Mouse (Mus musculus): Measurements from ENCODE around the gene Specc1l.

Specc1l gene

DNA sequence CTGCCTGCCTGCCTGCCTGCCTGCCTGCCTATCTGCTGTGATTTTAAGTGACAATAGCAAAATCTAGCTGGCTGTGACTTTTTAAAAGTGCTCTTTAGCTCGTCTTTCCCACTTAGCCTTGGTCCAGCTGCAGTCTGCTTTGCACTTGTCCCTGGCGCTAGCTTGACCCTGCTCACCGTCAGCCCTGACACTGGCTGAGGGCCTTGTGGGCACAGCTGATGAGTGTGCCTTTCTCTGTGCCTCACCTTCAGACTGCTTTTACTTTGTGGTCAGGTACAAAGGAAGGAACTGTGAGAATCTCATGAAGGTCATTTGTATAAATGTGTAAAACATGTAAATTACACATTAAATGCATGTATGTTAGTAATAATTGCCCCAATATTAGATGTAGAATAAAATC, 12.3 kb downstream of the Specc1l start:
- no peak for DNase-seq (ENCODE audit: low spot score in 2 of 2)

DNA sequence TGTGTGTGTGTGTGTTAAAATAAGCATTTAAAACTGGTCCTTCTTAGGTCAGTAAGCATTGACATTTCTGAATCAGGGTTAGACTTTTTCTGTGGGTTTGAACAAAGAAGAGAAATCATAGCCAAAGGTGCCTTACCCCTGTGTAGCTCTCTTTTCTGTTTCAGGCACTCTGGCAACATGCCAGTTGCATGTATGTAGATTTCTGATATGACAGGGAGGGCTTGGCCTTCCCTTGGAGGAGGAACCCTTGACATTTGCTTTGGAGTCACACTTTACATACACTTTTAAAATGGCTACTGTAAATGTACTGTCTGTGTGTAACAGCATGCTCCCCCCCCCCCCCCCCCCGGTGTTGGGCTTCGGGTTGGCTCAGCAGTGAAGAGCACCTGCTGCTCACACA, 12.8 kb downstream of the Specc1l start:
- DNase-seq (ENCODE audit: low spot score in 2 of 2), result no peak

DNA sequence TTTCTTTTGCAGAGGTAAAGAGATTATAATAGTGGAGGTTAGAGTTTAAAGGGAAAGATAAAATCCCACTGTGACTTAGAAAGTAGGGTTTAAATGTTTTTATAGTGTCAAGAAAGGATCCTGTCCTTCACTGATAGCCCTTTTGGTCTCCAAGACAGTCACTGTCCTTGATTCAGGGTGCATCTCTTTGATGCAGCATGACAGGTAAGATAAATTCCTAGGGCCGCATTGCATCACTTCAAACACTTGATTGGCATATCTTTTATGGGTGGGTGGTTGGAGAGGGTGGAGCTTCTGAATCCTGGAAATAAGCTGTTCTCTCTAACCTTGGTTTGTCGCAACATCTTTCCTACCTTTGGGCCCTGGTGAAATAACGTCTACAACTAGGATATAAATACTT, 15.5 kb downstream of the Specc1l start:
- no peak for DNase-seq (ENCODE audit: low spot score in 2 of 2)

DNA sequence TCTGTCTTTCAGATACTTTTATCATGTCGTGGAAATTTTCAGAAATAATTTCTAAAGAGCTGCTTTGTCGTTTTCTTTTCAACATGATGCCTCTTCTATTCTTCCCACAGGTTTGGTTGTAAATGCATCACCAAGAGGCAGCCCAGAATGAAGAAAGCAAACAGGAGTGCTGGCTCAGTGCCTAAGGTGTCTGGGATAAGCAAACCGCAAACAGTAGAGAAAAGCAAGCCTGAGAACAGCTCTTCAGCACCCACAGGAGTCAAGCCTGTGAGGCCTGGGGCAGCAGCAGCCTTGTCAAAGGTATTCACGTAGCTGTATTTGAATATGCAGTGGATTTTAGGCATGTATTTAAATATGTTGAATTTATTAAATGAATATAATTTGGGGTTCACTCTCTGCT, 18.7 kb downstream of the Specc1l start:
- DNase-seq (ENCODE audit: low spot score in 2 of 2), result no peak

DNA sequence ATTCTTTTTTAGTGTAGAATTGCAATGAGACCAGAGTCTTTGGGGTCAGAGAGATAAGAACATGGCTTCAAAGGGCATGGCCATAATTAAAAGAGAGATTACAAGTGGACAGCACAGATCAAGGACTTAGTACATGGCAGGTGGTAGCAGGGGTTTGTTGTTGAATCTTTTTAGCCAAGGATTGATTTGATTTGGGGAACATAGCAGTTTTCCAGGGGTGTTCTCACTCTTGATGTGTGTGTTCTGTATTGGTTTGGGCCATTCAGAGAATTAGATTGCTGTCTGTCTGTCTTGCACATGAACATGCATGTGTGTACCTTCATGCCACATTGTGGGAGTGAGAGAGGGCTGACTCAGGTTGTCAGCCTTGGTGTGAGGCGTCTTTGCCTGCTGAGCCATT, 20.0 kb downstream of the Specc1l start:
- no peak for DNase-seq (ENCODE audit: low spot score in 2 of 2)

DNA sequence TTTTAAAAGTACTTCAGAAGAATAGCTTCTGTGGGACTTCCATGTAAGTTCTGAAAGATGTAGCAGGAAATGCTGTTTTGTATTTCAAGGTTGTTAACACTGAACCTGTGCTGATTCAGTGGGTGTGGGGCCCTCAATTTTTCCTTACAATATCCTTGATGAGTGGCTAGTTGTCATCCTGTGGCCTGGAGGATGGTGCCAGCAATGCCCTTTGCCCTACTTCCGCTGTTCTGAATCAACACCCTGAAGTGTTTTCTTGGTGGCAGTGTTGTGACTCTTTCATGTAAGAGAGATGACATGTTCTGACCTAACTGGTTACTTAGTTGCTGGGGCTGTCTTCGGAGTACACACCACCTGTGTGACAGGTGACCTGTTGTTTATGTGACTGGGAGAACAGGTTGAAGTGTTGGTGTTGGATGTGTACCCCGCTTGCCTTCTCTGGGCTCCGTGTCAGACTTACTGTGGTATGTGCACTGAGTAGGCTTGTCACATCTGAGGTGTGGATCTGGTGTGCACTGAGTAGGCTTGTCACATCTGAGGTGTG, 20.8 kb downstream of the Specc1l start:
- no peak for DNase-seq (ENCODE audit: low spot score in 2 of 2)

DNA sequence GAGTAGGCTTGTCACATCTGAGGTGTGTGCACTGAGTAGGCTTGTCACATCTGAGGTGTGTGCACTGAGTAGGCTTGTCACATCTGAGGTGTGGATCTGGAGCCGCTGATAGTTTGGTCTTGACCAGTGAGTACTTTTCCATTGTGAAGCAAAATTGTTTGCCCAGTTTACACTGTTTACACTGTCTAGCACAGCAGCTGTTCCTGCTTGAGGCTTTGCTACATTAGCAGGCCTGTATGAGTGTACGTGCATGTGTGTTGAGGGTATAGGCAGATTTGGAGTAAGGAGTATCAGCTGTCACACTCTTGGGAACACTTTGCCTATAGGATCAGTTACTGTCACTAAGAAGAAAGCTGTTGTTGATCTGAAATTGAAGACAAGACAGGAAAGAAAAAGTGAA, 21.6 kb downstream of the Specc1l start:
- DNase-seq (ENCODE audit: low spot score in 2 of 2), result no peak

DNA sequence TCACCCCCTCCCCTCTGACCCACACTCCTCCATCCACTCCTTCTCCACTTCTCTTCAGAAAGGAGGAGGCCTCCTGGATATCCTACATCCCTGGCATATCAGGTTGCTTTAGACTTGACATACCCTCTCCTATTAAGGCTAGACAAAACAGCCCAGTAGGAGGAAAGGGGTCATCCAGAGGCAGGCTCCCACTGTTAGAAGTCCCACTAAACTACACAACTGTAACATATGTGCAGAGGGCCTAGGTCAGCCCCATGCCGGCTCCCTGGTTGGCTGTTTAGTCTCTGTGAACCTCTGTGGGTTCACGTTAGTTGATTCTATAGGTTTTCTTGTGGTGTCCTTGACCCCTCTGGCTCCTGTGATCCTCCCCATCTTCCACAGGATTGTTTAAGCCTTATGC, 23.9 kb downstream of the Specc1l start:
- DNase-seq (ENCODE audit: low spot score in 2 of 2), result no peak

DNA sequence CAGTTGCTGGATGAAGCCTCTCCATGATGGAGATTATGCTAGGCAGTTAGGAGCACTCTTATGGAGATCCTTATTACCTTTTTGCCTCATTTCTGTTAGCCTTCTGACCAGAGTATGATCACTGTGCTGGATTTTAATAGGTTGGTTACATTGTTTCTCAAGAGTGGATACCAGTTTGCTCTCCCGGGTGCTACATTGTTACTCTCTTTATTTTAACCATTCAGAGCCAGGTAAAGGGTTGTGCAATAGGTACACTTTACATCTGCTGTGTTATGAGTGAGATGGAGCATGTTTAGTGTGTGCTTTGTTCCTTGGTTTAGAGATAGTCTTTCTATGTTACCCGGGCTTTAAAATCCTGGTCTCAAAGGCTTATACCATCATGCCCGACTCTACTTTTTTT, 24.3 kb downstream of the Specc1l start:
- DNase-seq (ENCODE audit: low spot score in 2 of 2), result no peak

DNA sequence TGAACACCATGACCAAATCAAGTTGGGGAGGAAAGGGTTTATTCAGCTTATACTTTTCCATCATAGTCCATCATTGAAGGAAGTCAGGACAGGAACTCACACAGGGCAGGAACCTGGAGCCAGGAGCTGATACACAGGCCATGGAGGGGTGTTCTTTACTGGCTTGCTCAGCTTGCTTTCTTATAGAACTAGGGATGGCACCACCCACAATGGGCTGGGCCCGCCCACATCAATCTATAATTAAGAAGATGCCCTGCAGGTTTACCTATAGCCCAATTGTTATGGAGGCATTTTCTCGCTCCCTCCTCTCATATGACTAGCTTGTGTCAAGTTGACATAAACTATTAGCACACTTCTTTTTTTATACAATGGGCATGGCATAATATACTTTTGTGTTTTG, 25.3 kb downstream of the Specc1l start:
- DNase-seq (ENCODE audit: low spot score in 2 of 2), result no peak

DNA sequence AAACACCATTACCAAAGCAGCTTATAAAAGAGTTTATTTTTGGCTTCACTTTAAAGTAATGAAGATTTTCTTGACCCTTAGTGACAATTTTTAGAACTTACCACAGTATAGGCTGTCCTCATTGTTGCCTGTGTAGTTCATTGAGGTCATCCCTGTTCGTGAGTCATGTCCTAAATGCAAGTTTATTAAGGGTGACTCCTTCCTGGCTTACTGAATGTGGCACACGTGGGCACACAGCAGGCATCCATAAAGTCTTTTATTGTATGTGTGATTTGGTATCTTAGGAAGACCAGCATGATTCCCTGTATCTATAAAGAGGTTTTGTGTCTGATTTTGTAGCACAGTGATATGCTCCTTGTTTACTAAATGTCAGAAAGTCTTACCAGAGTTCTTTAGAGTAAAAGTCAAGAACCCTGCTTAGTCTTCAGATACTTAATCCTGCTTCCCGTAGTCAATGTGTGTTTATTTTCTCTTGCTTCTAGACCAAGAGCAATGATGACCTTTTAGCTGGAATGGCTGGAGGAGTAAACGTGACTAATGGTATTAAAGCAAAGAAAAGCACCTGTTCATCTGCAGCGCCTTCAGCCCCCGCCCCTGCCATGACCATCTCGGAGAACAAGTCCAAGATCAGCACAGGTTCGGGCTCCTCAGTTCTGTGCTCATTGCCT, 28.8 kb downstream of the Specc1l start:
- no peak for DNase-seq (ENCODE audit: low spot score in 2 of 2)

DNA sequence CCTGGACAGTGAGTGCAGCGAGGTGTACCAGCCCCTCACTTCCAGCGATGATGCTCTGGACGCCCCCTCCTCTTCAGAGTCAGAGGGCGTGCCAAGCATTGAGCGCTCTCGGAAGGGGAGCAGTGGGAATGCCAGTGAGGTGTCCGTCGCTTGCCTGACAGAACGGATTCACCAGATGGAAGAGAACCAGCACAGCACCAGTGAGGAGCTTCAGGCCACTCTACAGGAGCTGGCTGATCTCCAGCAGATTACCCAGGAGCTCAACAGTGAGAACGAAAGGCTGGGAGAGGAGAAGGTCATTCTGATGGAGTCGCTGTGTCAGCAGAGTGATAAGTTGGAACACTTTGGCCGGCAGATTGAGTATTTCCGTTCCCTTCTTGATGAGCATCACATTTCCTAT, 33.9 kb downstream of the Specc1l start:
- DNase-seq (ENCODE audit: low spot score in 2 of 2), result no peak

DNA sequence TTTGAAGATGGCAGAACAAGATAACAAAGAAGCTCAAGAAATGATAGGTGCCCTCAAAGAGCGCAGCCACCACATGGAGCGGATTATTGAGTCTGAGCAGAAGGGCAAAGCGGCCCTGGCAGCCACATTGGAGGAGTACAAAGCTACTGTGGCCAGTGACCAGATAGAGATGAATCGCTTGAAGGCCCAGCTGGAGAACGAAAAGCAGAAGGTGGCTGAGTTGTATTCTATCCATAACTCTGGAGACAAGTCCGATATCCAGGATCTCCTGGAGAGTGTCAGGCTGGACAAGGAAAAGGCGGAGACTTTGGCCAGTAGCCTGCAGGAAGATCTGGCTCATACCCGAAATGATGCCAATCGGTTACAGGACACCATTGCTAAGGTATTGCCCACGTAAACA, 34.5 kb downstream of the Specc1l start:
- no peak for DNase-seq (ENCODE audit: low spot score in 2 of 2)

DNA sequence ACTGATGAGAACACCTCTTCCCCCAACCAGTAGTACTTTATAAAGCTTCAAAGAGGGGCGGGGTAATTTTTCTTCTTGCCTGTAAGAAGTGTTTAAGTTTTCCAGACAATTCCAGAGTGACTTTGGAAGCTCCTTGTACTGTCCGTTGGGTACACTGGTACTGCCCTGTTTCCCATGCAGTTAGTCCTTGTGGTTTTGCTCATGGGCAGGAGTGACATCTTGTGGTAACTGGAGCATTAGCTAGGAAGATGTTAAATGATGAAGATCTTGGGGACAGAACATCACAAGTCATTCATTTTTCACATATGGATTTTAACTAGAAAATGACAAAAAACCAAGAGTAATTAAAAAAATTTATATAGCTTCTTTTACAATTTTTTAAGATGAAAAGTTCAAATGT, 39.1 kb downstream of the Specc1l start:
- peak in 1 of 2 experiments; percentile 33 for DNase-seq (ENCODE audit: low spot score in 2 of 2)

DNA sequence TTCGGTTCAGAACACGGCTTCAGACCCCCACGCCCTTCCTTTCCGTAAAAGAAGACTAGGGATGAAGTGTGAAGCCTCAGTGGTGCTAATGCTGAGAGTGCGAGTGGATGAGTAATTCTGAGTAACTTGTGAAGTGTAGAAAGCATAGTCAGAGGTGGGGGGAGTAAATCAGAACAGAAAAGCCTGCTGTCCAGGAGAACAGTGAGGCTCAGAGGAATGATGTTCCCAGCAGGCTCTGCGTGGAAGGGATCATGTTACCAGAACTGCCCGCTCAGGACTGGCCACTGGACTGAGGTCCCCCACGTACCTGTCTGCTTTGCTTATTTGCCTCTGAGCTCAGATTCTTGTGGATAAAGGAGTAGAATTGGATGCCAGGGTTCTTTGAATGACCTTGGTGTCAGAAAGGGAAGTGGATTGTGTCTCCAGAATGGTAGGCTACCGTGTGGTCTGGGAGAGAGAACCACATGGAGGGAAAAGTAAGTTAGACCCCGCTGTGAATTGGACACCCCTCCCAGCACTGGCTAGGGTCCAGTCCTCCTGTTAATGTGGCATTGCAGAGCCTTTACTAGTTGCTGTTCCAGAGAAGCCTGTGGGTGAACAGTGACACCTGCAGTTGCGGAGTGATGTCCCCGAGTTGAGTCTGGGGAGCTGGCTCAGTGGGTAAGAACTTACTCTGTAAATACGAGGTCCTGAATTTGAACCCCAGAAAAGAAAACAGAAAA, 40.6 kb downstream of the Specc1l start:
- no peak for DNase-seq (ENCODE audit: low spot score in 2 of 2)

DNA sequence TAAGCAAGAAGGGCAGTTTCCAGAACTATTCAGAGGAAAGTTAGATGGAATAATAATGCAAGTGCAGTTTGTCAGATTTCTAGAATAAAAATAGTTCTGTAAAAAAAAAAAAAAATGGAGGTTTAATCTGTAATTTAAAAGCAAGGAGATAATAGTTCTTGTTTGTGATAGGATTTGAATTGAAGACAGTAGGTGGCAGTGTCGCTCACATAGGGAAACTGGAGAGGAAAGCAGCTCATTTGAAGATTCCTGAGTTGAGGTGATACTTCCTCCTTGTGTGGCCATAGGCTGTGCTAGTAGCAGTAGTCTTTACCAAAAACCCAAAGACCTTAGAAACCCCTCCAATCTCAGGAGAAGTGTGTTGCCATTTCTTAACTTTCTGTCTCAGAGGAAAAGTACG, 43.2 kb downstream of the Specc1l start:
- peak in 1 of 2 experiments; percentile 46 for DNase-seq (ENCODE audit: low spot score in 2 of 2)

DNA sequence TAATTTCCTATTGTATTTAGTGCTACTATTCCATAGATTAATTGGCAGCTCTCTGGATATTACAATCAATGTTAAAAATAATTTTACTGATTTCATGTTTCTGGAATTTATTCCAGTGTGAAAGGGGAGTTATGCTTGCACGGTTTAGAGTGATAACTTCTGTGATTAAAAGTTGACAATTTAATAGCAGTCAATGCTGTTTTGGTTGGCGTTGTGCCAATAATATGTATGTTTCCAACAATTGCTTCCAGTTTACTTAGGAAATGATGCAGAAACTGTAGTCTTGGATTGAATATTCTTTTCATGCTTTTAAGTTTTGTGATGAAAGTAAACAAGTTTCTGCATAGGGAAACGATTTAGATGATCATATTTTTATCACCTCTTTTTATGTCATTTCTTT, 45.5 kb downstream of the Specc1l start:
- no peak for DNase-seq (ENCODE audit: low spot score in 2 of 2)

DNA sequence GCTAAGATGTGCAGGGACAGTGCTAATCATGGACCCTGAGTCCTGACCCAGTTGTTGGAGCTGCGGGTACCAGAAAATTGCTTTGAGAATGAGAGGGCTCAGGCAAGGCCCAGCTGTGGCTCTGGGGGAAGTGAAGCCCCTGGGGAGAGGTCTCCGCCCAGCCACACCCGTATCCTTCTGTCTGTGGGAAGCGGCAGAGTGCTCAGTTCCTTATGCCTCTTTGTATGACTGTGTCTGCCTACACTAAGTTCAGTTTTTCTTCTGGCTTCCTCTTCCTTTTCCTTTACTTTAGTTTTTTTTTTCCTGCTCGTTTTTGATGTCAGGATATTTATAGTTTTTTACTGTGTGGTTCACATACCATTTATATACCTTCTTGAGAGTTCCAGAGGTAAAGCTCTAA, 46.4 kb downstream of the Specc1l start:
- DNase-seq (ENCODE audit: low spot score in 2 of 2), result no peak

DNA sequence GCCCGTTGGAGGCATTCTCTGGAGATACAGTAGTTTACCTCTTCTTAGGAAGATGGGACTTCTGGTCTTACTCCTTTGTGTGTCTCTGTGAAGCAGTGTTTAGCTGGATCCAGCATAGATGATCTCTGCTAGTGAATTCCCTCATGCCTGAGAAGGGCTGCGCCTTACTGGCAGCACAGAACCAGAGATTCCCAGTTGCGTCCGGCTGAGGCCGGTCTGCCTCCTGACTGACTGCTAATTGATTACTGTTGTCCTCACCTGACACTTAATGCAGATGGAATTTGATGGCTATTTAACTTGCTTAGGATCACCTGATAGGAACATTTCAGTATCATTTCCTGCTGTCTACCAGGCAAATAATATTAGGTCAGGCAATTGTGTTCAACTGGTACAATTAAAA, 49.4 kb downstream of the Specc1l start:
- no peak for DNase-seq (ENCODE audit: low spot score in 2 of 2)

DNA sequence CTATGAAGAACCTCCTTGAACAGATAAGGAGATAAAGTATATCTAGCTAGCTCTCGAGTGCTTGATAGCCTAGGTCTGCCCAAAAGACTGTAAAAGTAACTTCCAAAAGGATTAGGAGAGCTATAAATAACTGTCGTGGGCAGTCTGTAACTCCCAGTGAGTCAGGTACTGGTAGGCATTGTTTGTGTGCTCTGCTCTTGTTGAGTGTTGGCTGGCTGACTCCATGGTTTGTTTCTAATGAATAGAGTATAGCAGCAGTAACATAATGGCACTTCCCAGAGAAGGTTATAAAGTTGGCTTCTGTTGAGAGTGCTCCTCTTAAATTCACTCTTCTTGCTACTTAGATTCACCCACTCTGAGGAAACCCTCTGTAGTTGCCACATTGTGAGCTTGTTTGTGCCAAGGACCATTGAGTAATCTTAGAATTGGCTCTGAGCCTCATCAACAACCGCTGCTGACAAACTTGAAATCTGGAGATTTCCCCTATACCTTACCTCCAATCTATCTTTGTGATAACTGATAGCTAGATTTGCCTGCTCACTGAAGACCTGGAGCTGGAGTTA, 53.2 kb downstream of the Specc1l start:
- no peak for DNase-seq (ENCODE audit: low spot score in 2 of 2)

DNA sequence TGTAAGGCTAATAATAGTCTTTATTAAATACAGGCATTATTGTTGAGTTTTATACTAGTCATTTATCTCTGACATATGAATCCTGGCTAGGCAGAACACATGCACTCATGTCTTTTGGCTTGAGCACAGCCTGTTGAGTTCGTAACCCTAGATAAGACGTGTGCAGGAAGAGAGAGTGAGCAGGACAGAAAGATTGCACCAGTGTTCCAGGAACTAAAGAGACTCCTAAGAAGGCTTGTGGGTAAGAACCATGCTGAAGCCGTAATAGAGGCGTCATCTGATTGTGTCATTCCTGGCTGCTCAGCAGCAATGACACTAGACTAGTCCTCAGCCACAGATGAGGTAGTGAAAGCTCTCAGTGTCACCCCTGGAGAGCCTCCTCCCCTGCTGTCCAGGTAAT, 61.1 kb downstream of the Specc1l start:
- no peak for DNase-seq (ENCODE audit: low spot score in 2 of 2)

DNA sequence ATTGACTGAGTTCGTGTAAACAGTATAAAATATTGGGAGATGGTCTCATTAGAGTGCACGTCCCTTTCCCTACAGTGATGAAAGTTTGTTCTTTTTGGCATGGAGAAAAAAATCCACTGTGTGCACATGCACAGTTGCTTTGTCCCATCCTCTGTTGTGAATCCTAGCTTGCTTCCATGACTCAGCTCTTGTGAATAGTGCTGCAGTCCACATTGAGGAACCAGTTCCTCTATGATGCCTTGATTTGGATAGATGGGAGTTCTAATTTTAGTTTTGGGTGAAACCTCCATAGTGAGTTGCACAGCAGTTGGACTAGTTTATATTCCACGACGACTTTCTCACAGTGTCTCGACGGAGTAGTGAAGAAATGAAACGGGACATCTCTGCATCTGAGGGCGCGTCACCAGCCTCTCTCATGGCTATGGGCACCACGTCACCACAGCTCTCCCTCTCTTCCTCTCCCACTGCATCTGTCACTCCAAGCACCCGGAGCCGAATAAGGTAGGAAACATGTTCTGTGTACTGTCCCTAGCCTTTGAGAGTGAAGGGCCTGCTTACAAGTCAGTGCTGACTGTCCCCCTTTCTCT, 64.6 kb downstream of the Specc1l start:
- DNase-seq (ENCODE audit: low spot score in 2 of 2), result no peak

DNA sequence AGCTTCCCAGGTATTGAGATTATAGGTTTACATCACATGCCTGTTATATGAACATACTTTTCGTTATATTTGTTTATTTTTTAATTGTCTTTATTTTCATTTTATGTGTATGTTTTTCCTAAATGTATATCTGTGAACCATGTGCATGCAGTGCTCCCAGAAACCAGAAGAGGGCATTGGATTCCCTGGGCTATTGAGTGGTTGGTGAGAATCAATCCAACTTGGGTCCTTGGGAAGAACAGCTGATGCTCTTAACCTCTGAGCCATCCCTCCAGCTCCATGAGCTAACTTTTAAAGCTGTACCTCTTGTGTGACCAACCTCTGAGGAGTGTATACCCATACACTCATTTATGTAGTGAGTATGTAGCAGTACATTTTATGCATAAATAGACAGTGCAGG, 65.6 kb downstream of the Specc1l start:
- DNase-seq (ENCODE audit: low spot score in 2 of 2), result peak in 1 of 2 experiments; percentile 31
